Mouse (Mus musculus) MEL (cell line): ENCODE data around the gene Emsy. TPM values are rescaled to one million over a fixed set of nuclear protein-coding genes. Genes with fewer than 3 reads are reported as not detected.

Source experiments
- DNase-seq: peaks from one replicate; pipeline ENCODE4 v3.0.0; 2011; ENCODE audit warnings: low read depth, low spot score
- H3K27ac ChIP-seq: 2 replicates; pipeline ENCODE4 v1.5.1; 2012; ENCODE audit warnings: low read depth, mild to moderate bottlenecking, control low read depth, low read length, moderate library complexity; ENCODE audit not compliant: control insufficient read depth
- H3K27me3 ChIP-seq, 2 experiments: fragments of 150-350 bp in 1 of 2; sonication (generic) in 1 of 2; 2 replicates each; pipeline ENCODE4 v1.6.1; 2012; ENCODE audit warnings: low read length in 2 of 2, mild to moderate bottlenecking in 2 of 2, improper control_type of control experiment in 1 of 2, moderate library complexity in 1 of 2; ENCODE audit not compliant: insufficient read depth in 2 of 2, control insufficient read depth in 1 of 2
- H3K36me3 ChIP-seq, 2 experiments: 2 replicates each; pipeline ENCODE4 v1.6.1; 2012 to 2014; ENCODE audit warnings: low read length in 2 of 2, improper control_type of control experiment in 1 of 2, inconsistent platforms in 1 of 2, mild to moderate bottlenecking in 1 of 2; ENCODE audit not compliant: insufficient read depth in 2 of 2, control insufficient read depth in 1 of 2
- H3K4me1 ChIP-seq, 2 experiments: fragments of 150-350 bp in 1 of 2; sonication (generic) in 1 of 2; 2 replicates each; pipeline ENCODE4 v1.6.1; 2012; ENCODE audit warnings: low read length in 2 of 2, improper control_type of control experiment in 1 of 2, mild to moderate bottlenecking in 1 of 2; ENCODE audit not compliant: insufficient read depth in 2 of 2, control insufficient read depth in 1 of 2
- H3K4me3 ChIP-seq, 2 experiments: fragments of 150-350 bp in 1 of 2; sonication (generic) in 1 of 2; 2 replicates each; pipeline ENCODE4 v1.5.1; 2012; ENCODE audit warnings: low read depth in 2 of 2, low read length in 2 of 2, mild to moderate bottlenecking in 2 of 2, moderate library complexity in 2 of 2, control low read depth in 1 of 2, improper control_type of control experiment in 1 of 2; ENCODE audit not compliant: control insufficient read depth in 1 of 2, insufficient read depth in 1 of 2
- H3K79me2 ChIP-seq: 2 replicates; pipeline ENCODE4 v1.6.1; 2012; ENCODE audit warnings: mild to moderate bottlenecking, low read length, moderate library complexity; ENCODE audit not compliant: control insufficient read depth, poor library complexity, insufficient read depth
- H3K9ac ChIP-seq: 2 replicates; pipeline ENCODE4 v1.6.1; 2012; ENCODE audit warnings: low read depth, mild to moderate bottlenecking, control low read depth, low read length, moderate library complexity; ENCODE audit not compliant: control insufficient read depth, poor library complexity, severe bottlenecking
- H3K9me3 ChIP-seq: fragments of 150-350 bp; sonication (generic); replicated peaks from 2 replicates; pipeline ENCODE4 v1.6.1; 2012; ENCODE audit warnings: mild to moderate bottlenecking, low read length, improper control_type of control experiment, moderate library complexity; ENCODE audit not compliant: insufficient read depth
- CHD1 ChIP-seq: IDR thresholded peaks from 2 replicates; pipeline ENCODE4 v1.6.1; 2012; ENCODE audit warnings: low read depth, mild to moderate bottlenecking, inconsistent platforms, low read length, improper control_type of control experiment
- CHD2 ChIP-seq: IDR thresholded peaks from 2 replicates; pipeline ENCODE4 v1.6.1; 2011; ENCODE audit warnings: low read length, improper control_type of control experiment
- CTCF ChIP-seq, 3 experiments: IDR thresholded peaks in 2 of 3; conservative IDR thresholded peaks in 1 of 3; 2 replicates each; pipeline ENCODE4 v1.5.1; 2011 to 2012; ENCODE audit warnings: low read length in 3 of 3, low read depth in 2 of 3, mild to moderate bottlenecking in 2 of 3, improper control_type of control experiment in 1 of 3, inconsistent platforms in 1 of 3, mixed read lengths in 1 of 3, moderate library complexity in 1 of 3; ENCODE audit not compliant: control insufficient read depth in 1 of 3, insufficient read depth in 1 of 3, poor library complexity in 1 of 3, severe bottlenecking in 1 of 3
- E2F4 ChIP-seq: IDR thresholded peaks from 2 replicates; pipeline ENCODE4 v1.6.1; 2011; ENCODE audit warnings: low read depth, low read length, improper control_type of control experiment, borderline replicate concordance
- EP300 ChIP-seq, 2 experiments: IDR thresholded peaks; 2 replicates each; pipeline ENCODE4 v1.6.1; 2011; ENCODE audit warnings: improper control_type of control experiment in 2 of 2, low read length in 2 of 2, low read depth in 1 of 2, mild to moderate bottlenecking in 1 of 2
- ETS1 ChIP-seq: IDR thresholded peaks from 2 replicates; pipeline ENCODE4 v1.6.1; 2012; ENCODE audit warnings: low read depth, mild to moderate bottlenecking, inconsistent platforms, low read length, improper control_type of control experiment, moderate library complexity
- GATA1 ChIP-seq: IDR thresholded peaks from 2 replicates; pipeline ENCODE4 v1.6.1; 2011; ENCODE audit warnings: low read depth, low read length, improper control_type of control experiment
- HCFC1 ChIP-seq: IDR thresholded peaks from 2 replicates; pipeline ENCODE4 v1.6.1; 2012; ENCODE audit warnings: low read depth, mild to moderate bottlenecking, inconsistent platforms, low read length, improper control_type of control experiment, moderate library complexity
- JUND ChIP-seq: IDR thresholded peaks from 2 replicates; pipeline ENCODE4 v1.6.1; 2011; ENCODE audit warnings: low read depth, mild to moderate bottlenecking, improper control_type of control experiment, low read length
- MAZ ChIP-seq: IDR thresholded peaks from 2 replicates; pipeline ENCODE4 v1.6.1; 2012; ENCODE audit warnings: low read depth, mild to moderate bottlenecking, inconsistent platforms, low read length, improper control_type of control experiment
- MXI1 ChIP-seq: IDR thresholded peaks from 2 replicates; pipeline ENCODE4 v1.6.1; 2011; ENCODE audit warnings: mild to moderate bottlenecking, low read depth, low read length, improper control_type of control experiment
- MYC ChIP-seq: IDR thresholded peaks from 2 replicates; pipeline ENCODE4 v1.6.1; 2011; ENCODE audit warnings: low read depth, mild to moderate bottlenecking, low read length, improper control_type of control experiment, moderate library complexity
- NELFE ChIP-seq: IDR thresholded peaks from 2 replicates; pipeline ENCODE4 v1.6.1; 2011; ENCODE audit warnings: low read depth, low read length, improper control_type of control experiment
- NRF1 ChIP-seq: IDR thresholded peaks from 2 replicates; pipeline ENCODE4 v1.6.1; 2014; ENCODE audit warnings: low read depth, mild to moderate bottlenecking, inconsistent platforms, low read length, improper control_type of control experiment, moderate library complexity; ENCODE audit not compliant: poor library complexity, insufficient read depth, severe bottlenecking
- POLR2AphosphoS5 ChIP-seq: IDR thresholded peaks from 2 replicates; pipeline ENCODE4 v1.6.1; 2012; ENCODE audit warnings: low read depth, borderline replicate concordance, mild to moderate bottlenecking, inconsistent platforms, low read length, moderate library complexity, mixed read lengths
- RAD21 ChIP-seq: IDR thresholded peaks from 2 replicates; pipeline ENCODE4 v1.6.1; 2011; ENCODE audit warnings: mild to moderate bottlenecking, low read depth, low read length, improper control_type of control experiment
- RCOR1 ChIP-seq: IDR thresholded peaks from 2 replicates; pipeline ENCODE4 v1.6.1; 2012; ENCODE audit warnings: low read depth, mild to moderate bottlenecking, inconsistent platforms, low read length, improper control_type of control experiment
- SMC3 ChIP-seq: IDR thresholded peaks from 2 replicates; pipeline ENCODE4 v1.6.1; 2011; ENCODE audit warnings: low read depth, low read length, improper control_type of control experiment
- TAL1 ChIP-seq: IDR thresholded peaks from 2 replicates; pipeline ENCODE4 v1.6.1; 2012; ENCODE audit warnings: mild to moderate bottlenecking, inconsistent platforms, low read length, moderate library complexity, mixed read lengths
- TCF12 ChIP-seq: IDR thresholded peaks from 2 replicates; pipeline ENCODE4 v1.6.1; 2014; ENCODE audit warnings: low read depth, mild to moderate bottlenecking, inconsistent platforms, low read length, improper control_type of control experiment, moderate library complexity
- UBTF ChIP-seq: IDR thresholded peaks from 2 replicates; pipeline ENCODE4 v1.6.1; 2012; ENCODE audit warnings: low read depth, mild to moderate bottlenecking, inconsistent platforms, low read length, improper control_type of control experiment, moderate library complexity, borderline replicate concordance; ENCODE audit not compliant: insufficient read depth
- ZC3H11A ChIP-seq: IDR thresholded peaks from 2 replicates; pipeline ENCODE4 v1.6.1; 2012; ENCODE audit warnings: low read depth, mild to moderate bottlenecking, inconsistent platforms, low read length, improper control_type of control experiment
- ZNF384 ChIP-seq: IDR thresholded peaks from 2 replicates; pipeline ENCODE4 v1.6.1; 2012; ENCODE audit warnings: low read depth, mild to moderate bottlenecking, inconsistent platforms, low read length, improper control_type of control experiment
- polyA plus RNA-seq, 2 experiments: library from polyadenylated mRNA; stranded (reverse) in 1 of 2; unstranded in 1 of 2; fragments of >175 nt in 1 of 2; fragments of >200 nt in 1 of 2; gene quantifications; 2 replicates each; pipeline versions ENCODE4 v1.2.1 to v1.2.4; 2012; ENCODE audit warnings: low replicate concordance in 2 of 2, low read depth in 1 of 2; ENCODE audit not compliant: insufficient read length in 2 of 2, insufficient read depth in 1 of 2, missing spikeins in 1 of 2
- total RNA-seq: library from RNA; depleted of rRNA; stranded (reverse); fragments of 300-350 nt; gene quantifications from 2 replicates; pipeline ENCODE4 v1.2.3, GENCODE M21; 2012

Emsy gene
- total and polyA plus RNA-seq, 3 experiments, result 10.2 to 24.1 TPM; not detected in 1

DNA sequence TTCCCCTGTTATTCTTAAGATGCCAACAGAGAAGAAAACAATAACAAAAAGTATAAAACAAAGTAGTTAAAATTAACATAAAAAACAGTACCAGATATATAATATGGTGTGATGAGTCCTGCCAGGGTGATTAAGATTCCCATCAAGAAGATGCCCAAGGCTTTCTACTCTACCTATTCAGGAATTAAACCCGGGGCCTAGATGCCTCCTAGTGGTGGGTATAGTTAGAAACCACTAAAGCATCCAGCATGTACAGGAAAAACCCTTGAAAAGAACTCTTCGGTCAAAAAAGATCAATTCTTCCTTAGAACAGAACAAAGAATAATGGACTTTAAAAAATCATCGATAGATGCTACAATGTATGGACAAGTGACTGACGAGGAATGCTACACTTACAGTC, 49.4 kb downstream of the Emsy start:
- Histone ChIP-seq H3K4me1 (no peaks in the 10 kb centered on the region), H3K9me3 (no peaks in the 10 kb centered on the region), H3K27me3 (no peaks in the 10 kb centered on the region), H3K9ac (no peak overlapping the region), H3K36me3 (peaks cover 2 to 28% of the 10 kb centered on the region in 2 experiments), H3K27ac (no peak overlapping the region), H3K79me2 (no peaks in the 10 kb centered on the region), H3K4me3 (no peak overlapping the region)
- DNase-seq, result peak; percentile 17
- TF ChIP-seq NELFE, result no peak
- no peak for TF ChIP-seq NRF1
- no peak for TF ChIP-seq MYC
- no peak for TF ChIP-seq CHD1
- TF ChIP-seq CTCF (IDR thresholded peaks at IDR 0.05 in 2 of 3, conservative IDR thresholded peaks at IDR 0.05 in 1 of 3; ENCODE audit: control insufficient read depth in 1 of 3, insufficient read depth in 1 of 3, low read depth in 2 of 3, low read length in 3 of 3, poor library complexity in 1 of 3, severe bottlenecking in 1 of 3), result peak in 2 of 3 experiments; percentile 14 to 29; a peak in 1 of 6 replicates
- TF ChIP-seq SMC3, result peak; percentile 35
- no peak for TF ChIP-seq ETS1
- no peak for TF ChIP-seq ZC3H11A
- TF ChIP-seq HCFC1, result no peak
- no peak for TF ChIP-seq MAZ

DNA sequence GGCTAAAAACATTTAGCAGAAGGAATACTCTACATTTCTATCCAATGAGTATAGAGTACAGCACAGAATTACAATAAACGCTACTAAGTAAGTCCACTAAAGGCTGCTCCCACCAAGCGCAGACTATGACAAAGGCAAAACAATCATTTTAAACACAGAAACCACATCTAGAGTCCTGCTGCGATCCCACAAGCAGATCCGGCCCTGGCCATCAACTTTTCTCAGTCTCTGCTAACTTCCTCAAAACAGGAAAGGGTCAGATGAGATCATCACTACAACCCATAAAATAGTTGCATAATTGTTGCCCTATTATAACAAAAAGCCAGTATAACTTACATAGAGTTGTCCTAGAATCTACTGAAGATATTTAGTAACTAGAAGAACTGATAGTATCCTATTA, 54.9 kb downstream of the Emsy start:
- DNase-seq, result no peak
- Histone ChIP-seq H3K36me3 (peaks cover 0 to 26% of the 10 kb centered on the region in 2 experiments; a peak in 2 of 4 replicates), H3K4me1 (no peaks in the 10 kb centered on the region), H3K9ac (no peak overlapping the region), H3K4me3 (no peak overlapping the region), H3K27ac (no peak overlapping the region), H3K27me3 (no peaks in the 10 kb centered on the region), H3K79me2 (no peaks in the 10 kb centered on the region), H3K9me3 (no peaks in the 10 kb centered on the region)
- TF ChIP-seq MXI1 (no peak), CHD1 (no peak), UBTF (no peak), POLR2AphosphoS5 (no peak), E2F4 (no peak)

DNA sequence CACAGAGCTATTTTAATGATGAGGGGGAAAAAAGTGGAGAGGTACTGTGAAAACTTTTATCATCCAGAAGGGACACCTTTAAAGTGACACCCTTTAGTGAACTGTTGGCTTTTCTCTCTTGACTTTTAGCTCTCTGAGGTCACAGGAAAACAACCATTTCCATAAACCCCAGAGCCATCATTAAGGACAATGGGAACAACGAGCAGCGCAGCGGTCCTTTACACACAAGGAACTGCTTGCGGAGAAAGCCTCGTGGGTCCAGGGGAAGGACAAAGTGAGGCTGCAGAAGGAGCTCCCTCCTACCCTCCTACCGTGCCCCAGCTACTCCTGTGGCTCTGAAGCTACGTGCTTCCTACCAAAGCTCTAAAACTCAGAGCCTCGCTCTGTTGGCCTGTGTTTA, 59.2 kb downstream of the Emsy start:
- TF ChIP-seq TAL1, result no peak
- TF ChIP-seq EP300 (IDR thresholded peaks at IDR 0.05; ENCODE audit: low read depth in 1 of 2, low read length in 2 of 2), result no peak
- no peak for TF ChIP-seq RAD21
- TF ChIP-seq ZNF384, result no peak
- no peak for TF ChIP-seq NRF1
- TF ChIP-seq HCFC1, result no peak
- TF ChIP-seq GATA1, result no peak
- TF ChIP-seq TCF12, result no peak
- TF ChIP-seq CHD2, result no peak
- no peak for TF ChIP-seq POLR2AphosphoS5
- no peak for TF ChIP-seq MYC
- TF ChIP-seq JUND, result no peak
- TF ChIP-seq RCOR1, result no peak
- Histone ChIP-seq H3K79me2 (no peaks in the 10 kb centered on the region), H3K4me1 (peaks cover 0 to 3% of the 10 kb centered on the region in 2 experiments; a peak in 1 of 4 replicates), H3K9ac (no peak overlapping the region), H3K9me3 (no peaks in the 10 kb centered on the region), H3K36me3 (peaks cover 2 to 15% of the 10 kb centered on the region in 2 experiments; a peak in 3 of 4 replicates), H3K4me3 (no peak overlapping the region), H3K27ac (no peak overlapping the region), H3K27me3 (no peaks in the 10 kb centered on the region)
- no peak for DNase-seq
